Mouse (Mus musculus): ENCODE data around the gene Slc35f5. TPM values are rescaled to one million over a fixed set of nuclear protein-coding genes. Genes with fewer than 3 reads are reported as not detected.

The Slc35f5 gene
- polyA plus RNA-seq, 2 experiments = 45.6 to 60.4 TPM

DNA sequence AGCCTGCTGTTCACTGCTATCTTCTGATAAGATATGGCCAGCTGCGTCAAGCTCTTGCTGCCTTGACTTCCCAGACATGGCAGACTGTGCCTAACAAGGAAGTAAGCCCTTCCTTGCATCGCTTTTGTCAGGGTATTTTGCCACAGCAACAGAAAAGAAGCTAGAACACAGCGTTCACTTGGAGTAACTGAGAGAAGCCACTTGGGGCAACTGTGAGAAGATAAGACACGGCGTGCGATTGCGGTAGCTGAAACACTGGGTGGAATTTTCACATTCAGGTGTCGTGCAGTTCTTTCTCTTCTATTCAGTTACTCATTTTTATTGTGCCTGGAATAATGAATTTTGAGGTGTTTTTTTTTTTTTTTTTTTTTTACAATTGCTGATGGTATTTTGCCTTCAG, 22.6 kb upstream of the Slc35f5 start:
- H3K4me1 ChIP-seq (ENCODE audit: control insufficient read depth, insufficient read depth, low read length) = peaks cover 8% of the 10 kb centered on the region

DNA sequence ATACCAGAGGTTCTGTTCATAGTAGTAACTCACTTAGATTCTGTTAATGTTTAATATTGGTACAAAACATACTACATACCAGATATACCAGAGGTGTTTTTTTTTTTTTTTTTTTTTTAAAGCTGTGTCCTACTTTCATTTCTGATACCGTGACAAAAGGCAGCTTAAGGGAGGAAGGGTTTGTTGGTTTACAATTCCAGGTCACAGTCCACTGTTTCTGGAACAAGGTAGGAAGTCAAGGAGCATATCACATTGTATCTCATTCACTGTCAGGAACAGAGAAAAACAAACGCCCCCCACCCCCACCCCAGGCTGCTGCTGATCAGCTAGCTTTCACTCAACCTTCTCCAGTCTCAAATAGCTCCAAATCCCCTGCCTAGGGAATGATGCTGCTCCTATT, 21.1 kb upstream of the Slc35f5 start:
- no peak for TF ChIP-seq POLR2A (IDR thresholded peaks at IDR 0.05; ENCODE audit: borderline replicate concordance, extremely low read depth, insufficient read depth, insufficient read length)
- no peaks in the 10 kb centered on the region for H3K27me3 ChIP-seq (ENCODE audit: control insufficient read depth, insufficient read depth, low read length)
- no peak overlapping the region for H3K4me2 ChIP-seq (replicated peaks; ENCODE audit: low read depth, low read length, severe bottlenecking)
- DNase-seq (ENCODE audit: low spot score) (no peak), ATAC-seq (ENCODE audit: low FRiP score, low read depth) (no peak)
- H3K4me3 ChIP-seq (replicated peaks; ENCODE audit: low read length) = no peak overlapping the region
- no peak overlapping the region for H3K9ac ChIP-seq (ENCODE audit: low read depth, low read length, severe bottlenecking)
- H3K36me3 ChIP-seq (ENCODE audit: control insufficient read depth, insufficient read depth, low read length) = no peaks in the 10 kb centered on the region
- H3K9me3 ChIP-seq (ENCODE audit: control insufficient read depth, low read length) = no peaks in the 10 kb centered on the region
- H3K4me1 ChIP-seq (ENCODE audit: control insufficient read depth, insufficient read depth, low read length) = peaks cover 11% of the 10 kb centered on the region
- WGBS = 66% methylated on average over 2 of the region's 2 CpGs
- H3K27ac ChIP-seq (replicated peaks; ENCODE audit: low read depth, low read length) = no peak overlapping the region

More for the DNA sequence above, 22.6 kb upstream of the Slc35f5 start:
- Histone ChIP-seq H3K9me3 (ENCODE audit: control insufficient read depth, low read length) (no peaks in the 10 kb centered on the region), H3K4me3 (replicated peaks; ENCODE audit: low read length) (no peak overlapping the region), H3K27me3 (ENCODE audit: control insufficient read depth, insufficient read depth, low read length) (no peaks in the 10 kb centered on the region), H3K4me2 (replicated peaks; ENCODE audit: low read depth, low read length, severe bottlenecking) (no peak overlapping the region), H3K36me3 (ENCODE audit: control insufficient read depth, insufficient read depth, low read length) (no peaks in the 10 kb centered on the region), H3K9ac (ENCODE audit: low read depth, low read length, severe bottlenecking) (no peak overlapping the region), H3K27ac (replicated peaks; ENCODE audit: low read depth, low read length) (no peak overlapping the region)
- DNase-seq (ENCODE audit: low spot score) (no peak), ATAC-seq (ENCODE audit: low FRiP score, low read depth) (no peak)
- WGBS = 65% methylated on average over 8 of the region's 8 CpGs
- no peak for TF ChIP-seq POLR2A (IDR thresholded peaks at IDR 0.05; ENCODE audit: borderline replicate concordance, extremely low read depth, insufficient read depth, insufficient read length)

DNA sequence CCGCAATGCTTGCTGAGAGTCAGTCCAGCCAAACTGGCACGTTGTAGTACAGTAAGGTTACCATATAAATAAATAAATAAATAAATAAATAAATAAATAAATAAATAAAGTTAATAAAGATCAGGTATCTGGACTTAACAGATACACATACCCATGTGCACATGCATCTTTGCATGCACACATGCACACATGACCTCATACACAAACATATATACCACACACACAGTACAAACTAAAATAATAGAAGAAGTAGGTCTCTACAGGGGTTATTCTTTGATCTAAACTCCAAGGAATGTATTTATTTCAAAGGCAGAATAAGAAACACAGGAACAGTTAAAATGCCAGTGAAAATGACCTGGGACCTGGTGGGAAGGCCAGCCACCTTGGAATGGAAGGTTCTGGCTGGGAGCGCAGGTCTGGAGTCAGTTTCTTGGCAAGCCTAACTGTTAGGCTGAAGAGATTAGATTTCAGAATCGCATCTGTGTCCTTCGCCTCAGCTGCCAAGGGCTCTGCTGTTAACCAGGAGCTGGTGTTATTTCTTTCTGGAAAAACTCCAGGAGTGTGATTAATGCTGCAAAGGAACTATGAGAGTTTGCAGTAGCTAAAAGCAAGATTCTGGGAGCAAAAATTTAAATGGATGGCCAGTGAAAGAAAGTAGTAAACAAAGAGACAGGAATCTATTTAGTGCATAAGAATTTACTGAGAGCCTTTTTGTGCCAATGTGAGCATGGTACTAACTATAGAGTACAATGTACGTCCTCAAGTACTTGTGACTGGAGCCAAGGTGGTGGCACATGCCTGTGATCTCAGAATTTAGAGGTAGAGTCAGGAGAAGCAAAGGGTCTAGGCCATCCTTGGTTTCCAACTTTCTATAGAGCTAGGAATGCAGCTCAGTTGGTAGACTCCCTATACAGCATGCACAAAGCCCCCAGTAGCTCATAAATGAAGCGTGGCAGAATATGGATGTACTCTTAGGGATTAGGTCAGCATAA, 18.1 kb upstream of the Slc35f5 start:
- no peaks in the 10 kb centered on the region for H3K27me3 ChIP-seq (ENCODE audit: control insufficient read depth, insufficient read depth, low read length)
- H3K9me3 ChIP-seq (ENCODE audit: control insufficient read depth, low read length) = no peaks in the 10 kb centered on the region
- peak; percentile 89 for DNase-seq (ENCODE audit: low spot score)
- H3K4me1 ChIP-seq (ENCODE audit: control insufficient read depth, insufficient read depth, low read length) = peaks cover 11% of the 10 kb centered on the region
- WGBS = 56% methylated on average over 7 of the region's 7 CpGs
- no peaks in the 10 kb centered on the region for H3K36me3 ChIP-seq (ENCODE audit: control insufficient read depth, insufficient read depth, low read length)
- TF ChIP-seq POLR2A (IDR thresholded peaks at IDR 0.05; ENCODE audit: borderline replicate concordance, extremely low read depth, insufficient read depth, insufficient read length) = no peak
- H3K4me3 ChIP-seq (replicated peaks; ENCODE audit: low read length) = no peak overlapping the region
- H3K9ac ChIP-seq (ENCODE audit: low read depth, low read length, severe bottlenecking) = no peak overlapping the region
- peak; percentile 74 for ATAC-seq (ENCODE audit: low FRiP score, low read depth)
- H3K27ac ChIP-seq (replicated peaks; ENCODE audit: low read depth, low read length) = peak overlapping the region; percentile 38; the same call in 1 of the 2 replicates
- H3K4me2 ChIP-seq (replicated peaks; ENCODE audit: low read depth, low read length, severe bottlenecking) = no peak overlapping the region

DNA sequence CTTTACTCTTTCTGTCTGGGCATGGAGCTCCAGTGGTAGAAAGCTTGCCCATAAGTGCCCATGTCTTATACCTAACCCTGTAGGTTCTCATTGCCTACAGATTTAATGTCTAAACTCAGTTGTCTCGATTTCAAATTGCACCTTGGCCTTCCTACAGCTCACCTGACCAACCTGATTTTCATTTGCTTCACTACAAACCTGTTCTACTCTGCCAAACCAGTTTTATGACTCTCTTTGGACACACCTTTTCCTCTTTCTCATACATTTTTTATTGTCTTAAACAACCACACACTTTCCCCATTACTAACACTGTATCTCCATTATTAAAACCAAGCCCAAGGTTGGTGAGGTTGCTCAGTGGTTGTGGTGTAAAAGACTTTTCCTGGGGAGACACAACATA, 10.5 kb upstream of the Slc35f5 start:
- no peaks in the 10 kb centered on the region for H3K4me1 ChIP-seq (ENCODE audit: control insufficient read depth, insufficient read depth, low read length)

DNA sequence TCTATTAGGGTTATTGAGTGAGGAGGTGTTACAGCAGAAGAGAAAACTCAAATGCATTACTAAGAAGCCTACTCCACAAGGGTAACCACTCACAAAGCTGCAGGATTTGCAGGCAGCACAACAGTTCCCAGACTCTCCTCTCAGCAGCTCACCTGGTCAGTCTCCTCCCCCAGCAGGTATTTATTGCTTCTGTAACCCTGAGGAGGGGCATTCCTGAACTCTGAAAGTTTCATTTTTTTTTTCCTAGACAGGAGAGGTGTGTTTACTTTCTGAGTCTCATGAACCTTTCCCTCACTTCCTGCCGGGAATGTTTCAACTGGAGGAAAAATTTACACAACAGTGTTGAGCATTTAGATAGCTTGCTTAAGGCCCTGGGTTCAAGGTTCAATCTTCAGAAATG, 10.0 kb upstream of the Slc35f5 start:
- H3K4me3 ChIP-seq (replicated peaks; ENCODE audit: low read length) = no peak overlapping the region
- no peaks in the 10 kb centered on the region for H3K4me1 ChIP-seq (ENCODE audit: control insufficient read depth, insufficient read depth, low read length)
- no peak overlapping the region for H3K4me2 ChIP-seq (replicated peaks; ENCODE audit: low read depth, low read length, severe bottlenecking)
- H3K9ac ChIP-seq (ENCODE audit: low read depth, low read length, severe bottlenecking) = no peak overlapping the region
- WGBS = 53% methylated on average over 1 of the region's 1 CpGs
- no peaks in the 10 kb centered on the region for H3K9me3 ChIP-seq (ENCODE audit: control insufficient read depth, low read length)
- DNase-seq (ENCODE audit: low spot score) (peak; percentile 5), ATAC-seq (ENCODE audit: low FRiP score, low read depth) (no peak)
- no peaks in the 10 kb centered on the region for H3K27me3 ChIP-seq (ENCODE audit: control insufficient read depth, insufficient read depth, low read length)
- no peak overlapping the region for H3K27ac ChIP-seq (replicated peaks; ENCODE audit: low read depth, low read length)
- no peak for TF ChIP-seq POLR2A (IDR thresholded peaks at IDR 0.05; ENCODE audit: borderline replicate concordance, extremely low read depth, insufficient read depth, insufficient read length)
- no peaks in the 10 kb centered on the region for H3K36me3 ChIP-seq (ENCODE audit: control insufficient read depth, insufficient read depth, low read length)

More for the DNA sequence above, 10.5 kb upstream of the Slc35f5 start:
- WGBS = 39% methylated on average over 1 of the region's 1 CpGs
- ATAC-seq (ENCODE audit: low FRiP score, low read depth) (no peak), DNase-seq (ENCODE audit: low spot score) (peak; percentile 10)
- Histone ChIP-seq H3K27ac (replicated peaks; ENCODE audit: low read depth, low read length) (no peak overlapping the region), H3K36me3 (ENCODE audit: control insufficient read depth, insufficient read depth, low read length) (no peaks in the 10 kb centered on the region), H3K27me3 (ENCODE audit: control insufficient read depth, insufficient read depth, low read length) (no peaks in the 10 kb centered on the region), H3K9ac (ENCODE audit: low read depth, low read length, severe bottlenecking) (no peak overlapping the region), H3K4me3 (replicated peaks; ENCODE audit: low read length) (no peak overlapping the region), H3K9me3 (ENCODE audit: control insufficient read depth, low read length) (no peaks in the 10 kb centered on the region), H3K4me2 (replicated peaks; ENCODE audit: low read depth, low read length, severe bottlenecking) (no peak overlapping the region)
- no peak for TF ChIP-seq POLR2A (IDR thresholded peaks at IDR 0.05; ENCODE audit: borderline replicate concordance, extremely low read depth, insufficient read depth, insufficient read length)

Data from limb, embryonic 14.5 days (tissue).